Mouse (Mus musculus): ENCODE measurements around the gene Mobp. TPM values are rescaled to one million over a fixed set of nuclear protein-coding genes. Genes with fewer than 3 reads are reported as not detected.
A peak's percentile ranks its signal among the peaks of the same experiment; 100 is the strongest.

The Mobp gene
- polyA plus RNA-seq, 2 experiments = not detected

GRCm38 (mm10) chr9:120135454-120135853 lies 14.1 kb upstream of the Mobp start:
- H3K9ac ChIP-seq (ENCODE audit: low read depth, low read length, severe bottlenecking) = no peak overlapping the region
- no peak overlapping the region for H3K4me3 ChIP-seq (replicated peaks; ENCODE audit: low read length)

DNA sequence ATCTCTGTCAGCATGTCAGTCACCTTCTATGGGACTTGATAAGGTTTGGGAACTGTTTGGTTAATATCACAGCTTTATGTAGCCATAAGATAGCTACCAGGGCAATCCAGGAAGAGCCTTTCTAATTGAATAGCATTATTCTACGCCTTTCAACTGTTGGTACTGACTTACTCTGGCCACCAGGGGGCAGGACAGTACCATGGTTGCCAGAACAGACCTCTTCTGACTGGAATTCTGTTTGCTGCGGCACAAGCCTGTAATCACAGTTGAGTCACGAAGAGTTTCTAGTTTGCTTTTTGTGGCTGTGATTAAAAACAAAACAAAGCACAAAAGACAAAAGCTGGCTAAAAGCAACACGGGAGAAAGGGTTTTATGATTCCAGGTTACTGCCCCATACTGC lies 8.9 kb upstream of the Mobp start:
- ATAC-seq (ENCODE audit: low FRiP score, low read depth) = peak; percentile 74; the same call in 1 of the 2 replicates
- no peak for TF ChIP-seq POLR2A (IDR thresholded peaks at IDR 0.05; ENCODE audit: borderline replicate concordance, extremely low read depth, insufficient read depth, insufficient read length)
- no peaks in the 10 kb centered on the region for H3K9me3 ChIP-seq (ENCODE audit: control insufficient read depth, low read length)
- H3K4me2 ChIP-seq (replicated peaks; ENCODE audit: low read depth, low read length, severe bottlenecking) = no peak overlapping the region
- no peak overlapping the region for H3K27ac ChIP-seq (replicated peaks; ENCODE audit: low read depth, low read length)
- H3K36me3 ChIP-seq (ENCODE audit: control insufficient read depth, insufficient read depth, low read length) = no peaks in the 10 kb centered on the region
- WGBS = 7% methylated on average over 4 of the region's 4 CpGs
- peak; percentile 69 for DNase-seq (ENCODE audit: low spot score)
- H3K4me1 ChIP-seq (ENCODE audit: control insufficient read depth, insufficient read depth, low read length) = no peaks in the 10 kb centered on the region
- no peaks in the 10 kb centered on the region for H3K27me3 ChIP-seq (ENCODE audit: control insufficient read depth, insufficient read depth, low read length)
- no peak overlapping the region for H3K9ac ChIP-seq (ENCODE audit: low read depth, low read length, severe bottlenecking)
- H3K4me3 ChIP-seq (replicated peaks; ENCODE audit: low read length) = no peak overlapping the region

More at GRCm38 (mm10) chr9:120135454-120135853, 14.1 kb upstream of the Mobp start:
- no peak for TF ChIP-seq POLR2A (IDR thresholded peaks at IDR 0.05; ENCODE audit: borderline replicate concordance, extremely low read depth, insufficient read depth, insufficient read length)
- Histone ChIP-seq H3K4me1 (ENCODE audit: control insufficient read depth, insufficient read depth, low read length) (no peaks in the 10 kb centered on the region), H3K27ac (replicated peaks; ENCODE audit: low read depth, low read length) (no peak overlapping the region), H3K4me2 (replicated peaks; ENCODE audit: low read depth, low read length, severe bottlenecking) (no peak overlapping the region), H3K27me3 (ENCODE audit: control insufficient read depth, insufficient read depth, low read length) (no peaks in the 10 kb centered on the region), H3K9me3 (ENCODE audit: control insufficient read depth, low read length) (no peaks in the 10 kb centered on the region), H3K36me3 (ENCODE audit: control insufficient read depth, insufficient read depth, low read length) (peaks cover 29% of the 10 kb centered on the region)
- DNase-seq (ENCODE audit: low spot score) (no peak), ATAC-seq (ENCODE audit: low FRiP score, low read depth) (no peak)
- 88% methylated on average over 10 of the region's 11 CpGs for WGBS

GRCm38 (mm10) chr9:120144474-120144873 lies 5.0 kb upstream of the Mobp start:
- no peak overlapping the region for H3K9ac ChIP-seq (ENCODE audit: low read depth, low read length, severe bottlenecking)
- no peaks in the 10 kb centered on the region for H3K9me3 ChIP-seq (ENCODE audit: control insufficient read depth, low read length)
- WGBS = 86% methylated on average over 13 of the region's 13 CpGs
- no peaks in the 10 kb centered on the region for H3K4me1 ChIP-seq (ENCODE audit: control insufficient read depth, insufficient read depth, low read length)
- no peak overlapping the region for H3K4me3 ChIP-seq (replicated peaks; ENCODE audit: low read length)
- no peak overlapping the region for H3K4me2 ChIP-seq (replicated peaks; ENCODE audit: low read depth, low read length, severe bottlenecking)
- ATAC-seq (ENCODE audit: low FRiP score, low read depth) = no peak
- H3K27me3 ChIP-seq (ENCODE audit: control insufficient read depth, insufficient read depth, low read length) = no peaks in the 10 kb centered on the region
- DNase-seq (ENCODE audit: low spot score) = no peak
- no peak for TF ChIP-seq POLR2A (IDR thresholded peaks at IDR 0.05; ENCODE audit: borderline replicate concordance, extremely low read depth, insufficient read depth, insufficient read length)
- H3K27ac ChIP-seq (replicated peaks; ENCODE audit: low read depth, low read length) = no peak overlapping the region
- H3K36me3 ChIP-seq (ENCODE audit: control insufficient read depth, insufficient read depth, low read length) = no peaks in the 10 kb centered on the region

DNA sequence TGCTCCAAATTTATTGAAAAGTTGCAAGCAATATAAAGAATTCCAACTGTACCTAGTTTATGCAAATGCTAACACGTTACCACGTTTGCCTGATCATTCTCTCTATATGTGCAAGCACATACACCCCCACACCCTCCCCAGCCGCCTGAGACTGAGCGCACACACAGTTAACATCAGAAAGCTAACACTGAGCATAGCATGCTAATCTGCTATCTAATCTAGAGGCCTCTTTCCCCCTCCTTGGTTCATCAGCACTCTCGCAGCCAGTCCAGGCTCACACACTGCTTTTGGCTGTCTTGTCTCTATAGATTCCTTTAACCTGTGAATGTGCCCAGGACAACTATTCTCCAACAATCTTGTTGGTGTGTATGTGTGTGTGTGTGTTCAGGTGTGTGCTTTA lies 1.6 kb downstream of the Mobp start:
- no peak overlapping the region for H3K4me2 ChIP-seq (replicated peaks; ENCODE audit: low read depth, low read length, severe bottlenecking)
- DNase-seq (ENCODE audit: low spot score) = no peak

DNA sequence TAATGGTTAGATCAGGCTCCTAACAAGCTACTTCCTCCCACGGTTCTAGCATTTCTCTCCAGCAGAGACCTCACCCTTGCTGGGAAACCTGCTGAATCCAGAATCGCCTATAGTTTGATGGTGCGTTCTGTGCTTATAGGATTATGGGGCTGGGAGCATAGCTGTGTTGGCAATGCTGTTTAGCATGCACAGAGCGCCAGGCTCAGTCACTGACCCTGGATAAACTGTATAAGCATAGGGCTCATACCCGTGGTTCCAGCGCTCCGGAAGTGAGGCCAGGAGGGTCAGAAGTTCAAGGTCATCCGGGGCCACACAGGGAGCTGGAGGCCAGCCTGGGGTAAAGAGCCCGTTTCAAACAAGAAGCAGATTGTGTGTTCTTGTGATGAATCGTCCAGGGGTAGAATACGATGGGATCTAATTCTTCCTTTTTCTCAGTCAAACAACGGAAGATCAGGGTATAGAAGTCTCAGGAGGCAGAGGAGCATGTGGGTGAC lies 2.4 kb downstream of the Mobp start:
- ATAC-seq (ENCODE audit: low FRiP score, low read depth) (no peak), DNase-seq (ENCODE audit: low spot score) (no peak)
- Histone ChIP-seq H3K9ac (ENCODE audit: low read depth, low read length, severe bottlenecking) (no peak overlapping the region), H3K9me3 (ENCODE audit: control insufficient read depth, low read length) (no peaks in the 10 kb centered on the region), H3K4me3 (replicated peaks; ENCODE audit: low read length) (no peak overlapping the region), H3K27ac (replicated peaks; ENCODE audit: low read depth, low read length) (no peak overlapping the region), H3K27me3 (ENCODE audit: control insufficient read depth, insufficient read depth, low read length) (no peaks in the 10 kb centered on the region), H3K4me1 (ENCODE audit: control insufficient read depth, insufficient read depth, low read length) (no peaks in the 10 kb centered on the region), H3K4me2 (replicated peaks; ENCODE audit: low read depth, low read length, severe bottlenecking) (no peak overlapping the region), H3K36me3 (ENCODE audit: control insufficient read depth, insufficient read depth, low read length) (no peaks in the 10 kb centered on the region)
- no peak for TF ChIP-seq POLR2A (IDR thresholded peaks at IDR 0.05; ENCODE audit: borderline replicate concordance, extremely low read depth, insufficient read depth, insufficient read length)
- WGBS = 77% methylated on average over 12 of the region's 12 CpGs

More for the DNA sequence above, 1.6 kb downstream of the Mobp start:
- 86% methylated on average over 5 of the region's 5 CpGs for WGBS
- Histone ChIP-seq H3K27me3 (ENCODE audit: control insufficient read depth, insufficient read depth, low read length) (no peaks in the 10 kb centered on the region), H3K9me3 (ENCODE audit: control insufficient read depth, low read length) (no peaks in the 10 kb centered on the region), H3K4me3 (replicated peaks; ENCODE audit: low read length) (no peak overlapping the region), H3K4me1 (ENCODE audit: control insufficient read depth, insufficient read depth, low read length) (no peaks in the 10 kb centered on the region), H3K36me3 (ENCODE audit: control insufficient read depth, insufficient read depth, low read length) (no peaks in the 10 kb centered on the region), H3K9ac (ENCODE audit: low read depth, low read length, severe bottlenecking) (no peak overlapping the region), H3K27ac (replicated peaks; ENCODE audit: low read depth, low read length) (no peak overlapping the region)
- no peak for TF ChIP-seq POLR2A (IDR thresholded peaks at IDR 0.05; ENCODE audit: borderline replicate concordance, extremely low read depth, insufficient read depth, insufficient read length)
- ATAC-seq (ENCODE audit: low FRiP score, low read depth) = no peak

DNA sequence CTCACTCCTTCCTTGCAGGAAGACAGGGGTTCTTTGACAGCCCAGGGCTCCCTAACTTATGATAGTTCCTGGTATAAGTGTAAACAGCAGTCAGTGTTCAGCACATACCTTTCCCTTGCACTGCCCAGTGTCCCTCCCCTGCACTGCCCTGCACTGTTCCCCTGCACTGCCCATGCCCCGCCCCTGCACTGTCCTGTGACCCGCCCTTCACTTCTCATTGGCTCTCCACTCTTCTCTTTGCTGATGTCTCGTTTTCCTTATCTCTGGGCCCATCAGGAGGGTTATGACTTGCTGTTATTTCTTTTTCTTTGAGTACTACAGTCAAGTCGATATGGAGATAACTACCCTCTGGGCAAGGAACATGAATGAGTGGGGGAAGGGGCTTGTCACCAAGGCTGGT lies 8.5 kb downstream of the Mobp start:
- TF ChIP-seq POLR2A (IDR thresholded peaks at IDR 0.05; ENCODE audit: borderline replicate concordance, extremely low read depth, insufficient read depth, insufficient read length) = no peak
- H3K27ac ChIP-seq (replicated peaks; ENCODE audit: low read depth, low read length) = no peak overlapping the region
- H3K9ac ChIP-seq (ENCODE audit: low read depth, low read length, severe bottlenecking) = no peak overlapping the region
- no peaks in the 10 kb centered on the region for H3K27me3 ChIP-seq (ENCODE audit: control insufficient read depth, insufficient read depth, low read length)
- no peak overlapping the region for H3K4me2 ChIP-seq (replicated peaks; ENCODE audit: low read depth, low read length, severe bottlenecking)
- H3K4me1 ChIP-seq (ENCODE audit: control insufficient read depth, insufficient read depth, low read length) = no peaks in the 10 kb centered on the region
- 46% methylated on average over 4 of the region's 4 CpGs for WGBS
- H3K9me3 ChIP-seq (ENCODE audit: control insufficient read depth, low read length) = no peaks in the 10 kb centered on the region
- ATAC-seq (ENCODE audit: low FRiP score, low read depth) = no peak
- no peaks in the 10 kb centered on the region for H3K36me3 ChIP-seq (ENCODE audit: control insufficient read depth, insufficient read depth, low read length)
- H3K4me3 ChIP-seq (replicated peaks; ENCODE audit: low read length) = no peak overlapping the region
- no peak for DNase-seq (ENCODE audit: low spot score)
